Mouse (Mus musculus): ENCODE data around the gene Gm7173. TPM values are rescaled to one million over a fixed set of nuclear protein-coding genes. Genes with fewer than 3 reads are reported as not detected.

Gene Gm7173
- 0.43 and 0.59 TPM in 2 replicates for polyA plus RNA-seq (2014; fragmentation: Nextera tagmentation; extraction: Ambion mirVana)

DNA sequence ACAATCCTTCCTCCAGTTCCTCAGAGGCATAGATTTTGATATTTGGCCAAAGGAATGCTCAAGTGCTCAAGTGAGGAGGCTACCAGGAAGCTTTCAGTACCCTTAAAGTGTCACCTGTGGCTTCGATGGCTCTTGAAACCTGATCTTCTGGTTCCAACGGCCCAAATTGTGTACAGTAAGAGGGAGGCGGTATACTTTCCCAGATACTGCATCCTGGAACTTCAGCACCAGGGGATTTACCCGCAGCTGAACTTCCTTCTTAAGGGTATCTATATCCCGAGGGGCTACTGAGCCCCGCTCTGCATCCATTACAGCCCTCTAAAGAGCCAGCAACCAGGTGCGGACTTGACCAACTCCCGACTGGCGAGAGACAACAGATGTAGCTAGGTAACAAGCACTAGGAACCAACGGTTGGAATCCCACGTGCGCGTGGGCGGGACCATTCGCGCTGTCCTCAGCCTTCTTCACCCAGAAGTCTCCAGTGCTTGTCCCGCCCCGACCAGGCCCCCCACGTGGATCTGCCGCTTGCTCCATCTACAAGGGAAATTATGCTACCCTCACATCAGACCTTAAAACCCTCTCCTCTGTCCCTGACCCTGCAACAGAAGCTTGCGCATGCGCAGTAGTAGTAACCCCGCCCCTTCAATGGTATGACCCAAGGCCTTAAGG, at the start of gene Gm7173:
Gene Gm7173, minus strand, starts transcription at position 309 of the 669 bp plus-strand sequence.
- 23% methylated on average over 22 of the region's 23 CpGs for WGBS
- no peak within 1 kb of the TSS for H3K27ac ChIP-seq (ENCODE audit: low read depth, low read length)

GRCm38 (mm10) chrX:79517646-79518016, 546 bp upstream of the Gm7173 start:
- DNase-seq (ENCODE audit: low spot score) (no peak), ATAC-seq (replicated peaks; ENCODE audit: low FRiP score) (no peak)
- Histone ChIP-seq H3K9me3 (ENCODE audit: control insufficient read depth, low read length) (no peaks in the 10 kb centered on the region), H3K27me3 (ENCODE audit: control insufficient read depth, insufficient read depth, low read length) (no peaks in the 10 kb centered on the region), H3K9ac (ENCODE audit: low read length) (no peak overlapping the region), H3K36me3 (ENCODE audit: control insufficient read depth, insufficient read depth, low read length) (no peaks in the 10 kb centered on the region), H3K4me3 (ENCODE audit: low read depth, low read length) (no peak overlapping the region), H3K4me1 (replicated peaks; ENCODE audit: control insufficient read depth, insufficient read depth, low read length) (no peaks in the 10 kb centered on the region), H3K4me2 (ENCODE audit: low read depth, low read length, severe bottlenecking) (no peak overlapping the region; the same call in 1 of the 2 replicates), H3K27ac (ENCODE audit: low read depth, low read length) (no peak overlapping the region)
- WGBS = 84% methylated on average over 1 of the region's 1 CpGs

More for the DNA sequence above, at the start of gene Gm7173:
- peak within 1 kb of the TSS; percentile 40 for H3K4me2 ChIP-seq (ENCODE audit: low read depth, low read length, severe bottlenecking)
- ATAC-seq (replicated peaks; ENCODE audit: low FRiP score) (peak; percentile 88), DNase-seq (ENCODE audit: low spot score) (peak; percentile 63)
- H3K27me3 ChIP-seq (ENCODE audit: control insufficient read depth, insufficient read depth, low read length) = no peaks in the 10 kb centered on the region
- no peak within 1 kb of the TSS for H3K9ac ChIP-seq (ENCODE audit: low read length)
- H3K4me1 ChIP-seq (replicated peaks; ENCODE audit: control insufficient read depth, insufficient read depth, low read length) = no peaks in the 10 kb centered on the region
- H3K36me3 ChIP-seq (ENCODE audit: control insufficient read depth, insufficient read depth, low read length) = no peaks in the 10 kb centered on the region
- peak within 1 kb of the TSS; percentile 30 for H3K4me3 ChIP-seq (ENCODE audit: low read depth, low read length)
- H3K9me3 ChIP-seq (ENCODE audit: control insufficient read depth, low read length) = no peaks in the 10 kb centered on the region

- Histone ChIP-seq H3K9me3 (ENCODE audit: control insufficient read depth, low read length) (no peaks in the 10 kb centered on the region), H3K4me2 (ENCODE audit: low read depth, low read length, severe bottlenecking) (no peak overlapping the region), H3K27ac (ENCODE audit: low read depth, low read length) (no peak overlapping the region), H3K4me1 (replicated peaks; ENCODE audit: control insufficient read depth, insufficient read depth, low read length) (no peaks in the 10 kb centered on the region), H3K4me3 (ENCODE audit: low read depth, low read length) (no peak overlapping the region), H3K9ac (ENCODE audit: low read length) (no peak overlapping the region), H3K27me3 (ENCODE audit: control insufficient read depth, insufficient read depth, low read length) (no peaks in the 10 kb centered on the region), H3K36me3 (ENCODE audit: control insufficient read depth, insufficient read depth, low read length) (no peaks in the 10 kb centered on the region)
- DNase-seq (ENCODE audit: low spot score) (no peak), ATAC-seq (replicated peaks; ENCODE audit: low FRiP score) (no peak)
Measured at GRCm38 (mm10) chrX:79316790-79317189, 200.3 kb downstream of the Gm7173 start.

Other genes with a start within 250 kb of the Gm7173 start
- gene Mageb16, start 154.2 kb upstream of the Gm7173 start, polyA plus RNA-seq (2014; fragmentation: Nextera tagmentation; extraction: Ambion mirVana) = 0.25 TPM in 1 of 2 replicates, not detected in the other

Data from forebrain, embryonic 11.5 days (tissue).